Mouse (Mus musculus) midbrain, embryonic 11.5 days (tissue): Measurements from ENCODE around the gene Zfp618. TPM values are rescaled to one million over a fixed set of nuclear protein-coding genes. Genes with fewer than 3 reads are reported as not detected.

Source experiments
- ATAC-seq: fragments of 200-750 bp; cut with Nextera tagmentation; 2 replicates; pipeline ENCODE4 v1.8.0; 2017; ENCODE audit warnings: moderate TSS enrichment, moderate library complexity; ENCODE audit not compliant: low FRiP score
- DNase-seq: peaks from one replicate; pipeline ENCODE4 v3.0.0; 2015; ENCODE audit warnings: low spot score; ENCODE audit errors: missing footprints
- H3K27ac ChIP-seq: fragments of 300-500 bp; sonication (generic); 2 replicates; pipeline ENCODE4 v1.5.1; 2014; ENCODE audit warnings: low read depth, low read length
- H3K27me3 ChIP-seq: fragments of 300-500 bp; sonication (generic); 2 replicates; pipeline ENCODE4 v1.6.1; 2014; ENCODE audit warnings: mild to moderate bottlenecking, low read length, moderate library complexity, mixed read lengths; ENCODE audit not compliant: control insufficient read depth, insufficient read depth
- H3K36me3 ChIP-seq: fragments of 300-500 bp; sonication (generic); 2 replicates; pipeline ENCODE4 v1.6.1; 2014; ENCODE audit warnings: mild to moderate bottlenecking, low read length, moderate library complexity, mixed read lengths; ENCODE audit not compliant: control insufficient read depth, insufficient read depth
- H3K4me1 ChIP-seq: fragments of 300-500 bp; sonication (generic); 2 replicates; pipeline ENCODE4 v1.6.1; 2014; ENCODE audit warnings: low read length; ENCODE audit not compliant: control insufficient read depth, insufficient read depth
- H3K4me2 ChIP-seq: fragments of 300-500 bp; sonication (generic); 2 replicates; pipeline ENCODE4 v1.6.1; 2014; ENCODE audit warnings: mild to moderate bottlenecking, moderate library complexity
- H3K4me3 ChIP-seq: fragments of 300-500 bp; sonication (generic); 2 replicates; pipeline ENCODE4 v1.5.1; 2014; ENCODE audit warnings: low read depth, low read length
- H3K9ac ChIP-seq: fragments of 300-500 bp; sonication (generic); 2 replicates; pipeline ENCODE4 v1.6.1; 2014; ENCODE audit warnings: low read length
- H3K9me3 ChIP-seq: fragments of 300-500 bp; sonication (generic); 2 replicates; pipeline ENCODE4 v1.6.1; 2016; ENCODE audit warnings: low read length; ENCODE audit not compliant: control insufficient read depth
- WGBS: fragments of 180-500 bp; shearing (Covaris S2); extraction: QIAGEN DNeasy Blood & Tissue Kit; methylation state at CpG from one replicate; pipeline ENCODE4 v1.1.7; 2014; 5-methylcytosine and 5-hydroxymethylcytosine counted together
- polyA plus RNA-seq: library from polyadenylated mRNA; unstranded; fragments of >200 nt; fragmentation: Nextera tagmentation; extraction: Ambion mirVana; gene quantifications from 2 replicates; pipeline ENCODE4 v1.2.1, GENCODE M21; 2014

Gene Zfp618
- polyA plus RNA-seq, 1 experiment from 2014 or later, result 23.6 TPM

- WGBS, result 76% methylated on average over 9 of the region's 9 CpGs
- Histone ChIP-seq H3K4me1 (peaks cover 22% of the 10 kb centered on the region), H3K9me3 (no peaks in the 10 kb centered on the region), H3K4me2 (no peak overlapping the region), H3K4me3 (no peak overlapping the region), H3K36me3 (no peaks in the 10 kb centered on the region), H3K9ac (no peak overlapping the region), H3K27me3 (no peaks in the 10 kb centered on the region), H3K27ac (no peak overlapping the region)
- ATAC-seq, result no peak
- DNase-seq, result no peak
Measured at GRCm38 (mm10) chr4:63032581-63033006, 67.2 kb downstream of the Zfp618 start.

- Histone ChIP-seq H3K27ac (no peak overlapping the region), H3K27me3 (no peaks in the 10 kb centered on the region), H3K36me3 (no peaks in the 10 kb centered on the region; the same call in 1 of the 2 replicates), H3K4me1 (peaks cover 22% of the 10 kb centered on the region), H3K4me2 (no peak overlapping the region), H3K9me3 (no peaks in the 10 kb centered on the region), H3K9ac (no peak overlapping the region), H3K4me3 (no peak overlapping the region)
- 18% methylated on average over 5 of the region's 5 CpGs for WGBS
- ATAC-seq (0 out of 2 replicates have a peak, but pooled peaks have one; percentile 33), DNase-seq (no peak)
Measured at GRCm38 (mm10) chr4:63033724-63034123, 68.4 kb downstream of the Zfp618 start.

- WGBS, result 87% methylated on average over 7 of the region's 7 CpGs
- H3K4me1 ChIP-seq, result peaks cover 19% of the 10 kb centered on the region
Measured at GRCm38 (mm10) chr4:63035991-63036390, 70.6 kb downstream of the Zfp618 start.

GRCm38 (mm10) chr4:63036790-63037189, 71.4 kb downstream of the Zfp618 start:
- Histone ChIP-seq H3K27ac (no peak overlapping the region), H3K27me3 (no peaks in the 10 kb centered on the region), H3K4me1 (peaks cover 12% of the 10 kb centered on the region), H3K4me3 (no peak overlapping the region), H3K9ac (no peak overlapping the region), H3K36me3 (no peaks in the 10 kb centered on the region; the same call in 1 of the 2 replicates), H3K9me3 (no peaks in the 10 kb centered on the region), H3K4me2 (no peak overlapping the region)
- WGBS, result 95% methylated on average over 5 of the region's 5 CpGs
- ATAC-seq, result no peak
- no peak for DNase-seq

More at GRCm38 (mm10) chr4:63035991-63036390, 70.6 kb downstream of the Zfp618 start:
- Histone ChIP-seq H3K9me3 (no peaks in the 10 kb centered on the region), H3K27me3 (no peaks in the 10 kb centered on the region), H3K27ac (no peak overlapping the region), H3K9ac (no peak overlapping the region), H3K4me2 (no peak overlapping the region), H3K4me3 (no peak overlapping the region), H3K36me3 (no peaks in the 10 kb centered on the region; the same call in 1 of the 2 replicates)
- no peak for ATAC-seq
- DNase-seq, result no peak

GRCm38 (mm10) chr4:63037555-63037954, 72.2 kb downstream of the Zfp618 start:
- Histone ChIP-seq H3K27ac (no peak overlapping the region), H3K27me3 (no peaks in the 10 kb centered on the region), H3K9me3 (no peaks in the 10 kb centered on the region), H3K36me3 (no peaks in the 10 kb centered on the region; the same call in 1 of the 2 replicates), H3K9ac (no peak overlapping the region), H3K4me1 (peaks cover 12% of the 10 kb centered on the region), H3K4me2 (no peak overlapping the region), H3K4me3 (no peak overlapping the region)
- no peak for DNase-seq
- WGBS, result 89% methylated on average over 4 of the region's 4 CpGs
- ATAC-seq, result no peak

GRCm38 (mm10) chr4:63038265-63038664, 72.9 kb downstream of the Zfp618 start:
- WGBS, result 76% methylated on average over 2 of the region's 2 CpGs
- Histone ChIP-seq H3K4me1 (peaks cover 10% of the 10 kb centered on the region), H3K4me2 (no peak overlapping the region), H3K36me3 (no peaks in the 10 kb centered on the region; the same call in 1 of the 2 replicates), H3K9ac (no peak overlapping the region), H3K9me3 (no peaks in the 10 kb centered on the region), H3K27ac (no peak overlapping the region), H3K27me3 (no peaks in the 10 kb centered on the region), H3K4me3 (no peak overlapping the region)
- DNase-seq, result no peak
- ATAC-seq, result no peak

GRCm38 (mm10) chr4:63038937-63039336, 73.6 kb downstream of the Zfp618 start:
- no peak overlapping the region for H3K4me2 ChIP-seq
- WGBS, result 87% methylated on average over 10 of the region's 10 CpGs
- H3K36me3 ChIP-seq, result no peaks in the 10 kb centered on the region; the same call in 1 of the 2 replicates
- no peak overlapping the region for H3K27ac ChIP-seq
- peaks cover 4% of the 10 kb centered on the region; the same call in 1 of the 2 replicates for H3K4me1 ChIP-seq
- DNase-seq, result no peak
- H3K9ac ChIP-seq, result no peak overlapping the region
- no peak for ATAC-seq
- H3K4me3 ChIP-seq, result no peak overlapping the region
- no peaks in the 10 kb centered on the region for H3K9me3 ChIP-seq
- no peaks in the 10 kb centered on the region for H3K27me3 ChIP-seq

GRCm38 (mm10) chr4:63048606-63049005, 83.2 kb downstream of the Zfp618 start:
- H3K4me2 ChIP-seq, result no peak overlapping the region
- DNase-seq (no peak), ATAC-seq (no peak)
- no peak overlapping the region for H3K4me3 ChIP-seq
- WGBS, result 87% methylated on average over 3 of the region's 3 CpGs
- H3K27me3 ChIP-seq, result no peaks in the 10 kb centered on the region
- no peak overlapping the region for H3K27ac ChIP-seq
- H3K36me3 ChIP-seq, result no peaks in the 10 kb centered on the region
- H3K9ac ChIP-seq, result no peak overlapping the region
- H3K9me3 ChIP-seq, result no peaks in the 10 kb centered on the region
- H3K4me1 ChIP-seq, result no peaks in the 10 kb centered on the region

- Histone ChIP-seq H3K36me3 (no peaks in the 10 kb centered on the region), H3K9me3 (no peaks in the 10 kb centered on the region), H3K4me1 (no peaks in the 10 kb centered on the region), H3K4me3 (no peak overlapping the region), H3K9ac (no peak overlapping the region), H3K27ac (no peak overlapping the region), H3K4me2 (no peak overlapping the region), H3K27me3 (no peaks in the 10 kb centered on the region)
- DNase-seq (peak; percentile 69), ATAC-seq (no peak)
Measured at GRCm38 (mm10) chr4:63049596-63050318, 84.4 kb downstream of the Zfp618 start.
